Mouse (Mus musculus): ENCODE measurements around the gene Jph4. TPM values are rescaled to one million over a fixed set of nuclear protein-coding genes. Genes with fewer than 3 reads are reported as not detected.

The Jph4 gene
- polyA plus RNA-seq, 1 experiment from 2014 or later, result 0.18 TPM

- no peak overlapping the region for H3K4me3 ChIP-seq
- 58% methylated on average over 34 of the region's 35 CpGs for WGBS
These were observed 52.0 kb downstream of the Jph4 start for GRCm38 (mm10) chr14:55064481-55065370.

GRCm38 (mm10) chr14:55063581-55064381 is 53.0 kb downstream of the Jph4 start:
- Histone ChIP-seq H3K36me3 (peaks cover 41% of the 10 kb centered on the region), H3K27me3 (ENCODE audit: insufficient read depth, poor library complexity, severe bottlenecking) (peaks cover 48% of the 10 kb centered on the region), H3K4me1 (peaks cover 33% of the 10 kb centered on the region), H3K27ac (no peak overlapping the region), H3K4me3 (no peak overlapping the region), H3K9me3 (no peaks in the 10 kb centered on the region)
- WGBS, result 71% methylated on average over 22 of the region's 22 CpGs
- no peak for DNase-seq (ENCODE audit: low spot score)

More at GRCm38 (mm10) chr14:55064481-55065370, 52.0 kb downstream of the Jph4 start:
- no peak overlapping the region for H3K27ac ChIP-seq
- no peaks in the 10 kb centered on the region for H3K9me3 ChIP-seq
- peaks cover 48% of the 10 kb centered on the region for H3K27me3 ChIP-seq (ENCODE audit: insufficient read depth, poor library complexity, severe bottlenecking)
- no peak for DNase-seq (ENCODE audit: low spot score)
- H3K36me3 ChIP-seq, result peaks cover 41% of the 10 kb centered on the region
- peaks cover 29% of the 10 kb centered on the region for H3K4me1 ChIP-seq

GRCm38 (mm10) chr14:55063117-55063516 is 53.6 kb downstream of the Jph4 start:
- Histone ChIP-seq H3K4me3 (peak overlapping the region; percentile 49), H3K9me3 (no peaks in the 10 kb centered on the region), H3K27ac (peak overlapping the region; percentile 53; the same call in 1 of the 2 replicates), H3K36me3 (peaks cover 39% of the 10 kb centered on the region), H3K27me3 (ENCODE audit: insufficient read depth, poor library complexity, severe bottlenecking) (peaks cover 48% of the 10 kb centered on the region), H3K4me1 (peaks cover 33% of the 10 kb centered on the region)
- 79% methylated on average over 5 of the region's 5 CpGs for WGBS
- no peak for DNase-seq (ENCODE audit: low spot score)

GRCm38 (mm10) chr14:55062626-55063025 is 54.1 kb downstream of the Jph4 start:
- peaks cover 33% of the 10 kb centered on the region for H3K4me1 ChIP-seq
- H3K4me3 ChIP-seq, result peak overlapping the region; percentile 49
- peak; percentile 85 for DNase-seq (ENCODE audit: low spot score)
- peaks cover 48% of the 10 kb centered on the region for H3K27me3 ChIP-seq (ENCODE audit: insufficient read depth, poor library complexity, severe bottlenecking)
- WGBS, result 7% methylated on average over 17 of the region's 17 CpGs
- H3K9me3 ChIP-seq, result no peaks in the 10 kb centered on the region
- peaks cover 38% of the 10 kb centered on the region for H3K36me3 ChIP-seq
- H3K27ac ChIP-seq, result peak overlapping the region; percentile 53; the same call in 1 of the 2 replicates

- Histone ChIP-seq H3K36me3 (peaks cover 30% of the 10 kb centered on the region), H3K9me3 (no peaks in the 10 kb centered on the region), H3K4me1 (peaks cover 33% of the 10 kb centered on the region), H3K27me3 (ENCODE audit: insufficient read depth, poor library complexity, severe bottlenecking) (peaks cover 45% of the 10 kb centered on the region), H3K27ac (no peak overlapping the region), H3K4me3 (no peak overlapping the region)
- WGBS, result 49% methylated on average over 7 of the region's 7 CpGs
- DNase-seq (ENCODE audit: low spot score), result no peak
These were observed 54.9 kb downstream of the Jph4 start for GRCm38 (mm10) chr14:55061845-55062244.

- no peak overlapping the region for H3K4me3 ChIP-seq
- peaks cover 33% of the 10 kb centered on the region for H3K4me1 ChIP-seq
- 54% methylated on average over 5 of the region's 5 CpGs for WGBS
- H3K9me3 ChIP-seq, result no peaks in the 10 kb centered on the region
- H3K27ac ChIP-seq, result no peak overlapping the region
- peaks cover 33% of the 10 kb centered on the region for H3K27me3 ChIP-seq (ENCODE audit: insufficient read depth, poor library complexity, severe bottlenecking)
- H3K36me3 ChIP-seq, result peaks cover 11% of the 10 kb centered on the region; the same call in 1 of the 2 replicates
- DNase-seq (ENCODE audit: low spot score), result no peak
These were observed 56.8 kb downstream of the Jph4 start for GRCm38 (mm10) chr14:55059931-55060330.

- WGBS, result 67% methylated on average over 1 of the region's 1 CpGs
- DNase-seq (ENCODE audit: low spot score), result no peak
- Histone ChIP-seq H3K4me1 (peaks cover 33% of the 10 kb centered on the region), H3K27ac (no peak overlapping the region), H3K9me3 (no peaks in the 10 kb centered on the region), H3K36me3 (0 out of 2 replicates have a peak, but pooled peaks cover 4% of the 10 kb centered on the region), H3K4me3 (no peak overlapping the region), H3K27me3 (ENCODE audit: insufficient read depth, poor library complexity, severe bottlenecking) (peaks cover 29% of the 10 kb centered on the region)
These were observed 57.7 kb downstream of the Jph4 start for GRCm38 (mm10) chr14:55059009-55059408.

Other genes with a start within 250 kb of the Jph4 start
- gene Homez, start 246.0 kb downstream of the Jph4 start, polyA plus RNA-seq (2016; fragmentation: Nextera tagmentation; extraction: Ambion mirVana), result 10.3 and 11.0 TPM in 2 replicates
- gene Ppp1r3e, start 239.4 kb downstream of the Jph4 start, polyA plus RNA-seq (2016; fragmentation: Nextera tagmentation; extraction: Ambion mirVana), result 0.98 and 1.00 TPM in 2 replicates
- gene Bcl2l2, start 233.6 kb downstream of the Jph4 start, polyA plus RNA-seq (2016; fragmentation: Nextera tagmentation; extraction: Ambion mirVana), result 2.8 and 3.0 TPM in 2 replicates
- gene Gm20521, start 233.5 kb downstream of the Jph4 start, polyA plus RNA-seq (2016; fragmentation: Nextera tagmentation; extraction: Ambion mirVana), result not detected in 2 replicates
- gene Pabpn1, start 224.4 kb downstream of the Jph4 start, polyA plus RNA-seq (2016; fragmentation: Nextera tagmentation; extraction: Ambion mirVana), result 89.8 and 162 TPM in 2 replicates
- 42.1 and 52.4 TPM in 2 replicates for gene Slc22a17, start 203.8 kb downstream of the Jph4 start, polyA plus RNA-seq (2016; fragmentation: Nextera tagmentation; extraction: Ambion mirVana)
- gene Efs, start 190.8 kb downstream of the Jph4 start, polyA plus RNA-seq (2016; fragmentation: Nextera tagmentation; extraction: Ambion mirVana), result 16.7 and 23.5 TPM in 2 replicates
- gene Il25, start 184.2 kb downstream of the Jph4 start, polyA plus RNA-seq (2016; fragmentation: Nextera tagmentation; extraction: Ambion mirVana), result not detected in 2 replicates
- 0.97 and 1.5 TPM in 2 replicates for gene Cmtm5, start 180.7 kb downstream of the Jph4 start, polyA plus RNA-seq (2016; fragmentation: Nextera tagmentation; extraction: Ambion mirVana)
- 2,034 and 3,157 TPM in 2 replicates for gene Myh6, start 150.0 kb downstream of the Jph4 start, polyA plus RNA-seq (2016; fragmentation: Nextera tagmentation; extraction: Ambion mirVana)
- gene Gm17428, start 140.0 kb downstream of the Jph4 start, polyA plus RNA-seq (2016; fragmentation: Nextera tagmentation; extraction: Ambion mirVana), result not detected in 2 replicates
- gene Myh7, start 122.3 kb downstream of the Jph4 start, polyA plus RNA-seq (2016; fragmentation: Nextera tagmentation; extraction: Ambion mirVana), result 2,022 and 5,104 TPM in 2 replicates
- 73.7 and 88.8 TPM in 2 replicates for gene Ngdn, start 101.5 kb downstream of the Jph4 start, polyA plus RNA-seq (2016; fragmentation: Nextera tagmentation; extraction: Ambion mirVana)
- 3.8 and 4.2 TPM in 2 replicates for gene Zfhx2, start 24.6 kb downstream of the Jph4 start, polyA plus RNA-seq (2016; fragmentation: Nextera tagmentation; extraction: Ambion mirVana)
- 16.1 and 16.4 TPM in 2 replicates for gene Thtpa, start 22.2 kb downstream of the Jph4 start, polyA plus RNA-seq (2016; fragmentation: Nextera tagmentation; extraction: Ambion mirVana)
- gene Ap1g2, start 10.3 kb downstream of the Jph4 start, polyA plus RNA-seq (2016; fragmentation: Nextera tagmentation; extraction: Ambion mirVana), result 15.6 and 18.9 TPM in 2 replicates
- gene Dhrs2, start 105.1 kb upstream of the Jph4 start, polyA plus RNA-seq (2016; fragmentation: Nextera tagmentation; extraction: Ambion mirVana), result not detected in 2 replicates